Mouse (Mus musculus) liver, embryonic 14.5 days (tissue): ENCODE measurements at regions not wholly inside any gene's neighbourhood (a gene's known extent, or its start where the extent isn't known, plus 50 kb on each side); places are given as distances from the start of the nearest gene placed in this dataset.

Experiments
- CTCF ChIP-seq: IDR thresholded peaks from 2 replicates; pipeline ENCODE4 v1.5.1; 2016; ENCODE audit warnings: antibody characterized with exemption, low read depth, control low read depth
- EP300 ChIP-seq: IDR thresholded peaks from 2 replicates; pipeline ENCODE4 v1.6.1; 2016; ENCODE audit warnings: antibody characterized with exemption, low read depth

DNA sequence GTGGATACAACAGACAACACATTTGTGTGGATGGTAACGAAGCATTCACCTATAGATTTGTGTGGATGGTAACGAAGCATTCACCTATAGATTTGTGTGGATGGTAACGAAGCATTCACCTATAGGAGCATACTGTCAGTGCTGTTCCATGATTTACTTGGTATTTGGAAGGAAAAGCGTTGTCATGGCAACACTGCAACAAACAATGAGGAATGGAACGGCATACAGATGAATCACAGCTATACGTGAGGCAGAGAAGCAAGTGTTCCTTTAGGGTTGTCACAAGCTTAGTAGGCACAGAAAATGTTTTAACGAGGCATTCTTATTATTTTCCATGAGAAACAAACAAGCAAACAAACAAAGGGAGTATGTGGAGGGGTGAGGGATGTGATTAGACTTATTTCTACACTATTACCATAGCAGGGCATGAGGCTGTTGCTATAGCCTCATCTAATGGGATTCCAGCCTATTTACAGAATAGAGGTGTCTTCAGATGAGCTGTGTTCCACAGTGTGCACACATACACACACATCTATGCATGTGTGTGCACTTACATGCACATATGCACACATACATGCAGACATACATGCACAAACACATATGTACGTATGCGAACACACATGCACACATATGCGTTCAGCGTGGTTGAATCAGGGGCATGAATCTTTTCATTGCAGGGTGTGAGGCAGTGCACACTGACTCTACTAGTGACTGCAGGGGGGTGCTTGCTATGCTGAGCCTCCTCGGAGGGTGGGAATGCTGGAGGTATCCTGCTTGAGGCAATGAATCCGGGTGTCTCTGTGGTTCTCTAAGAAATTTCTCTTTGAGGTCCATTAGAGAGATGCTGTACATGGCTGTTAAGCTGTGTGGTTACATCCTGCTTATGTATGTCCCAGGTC lies 62.3 kb upstream of the Hnrnpk start:
- TF ChIP-seq EP300 = no peak
- no peak for TF ChIP-seq CTCF
